Mouse (Mus musculus) kidney, embryonic 15.5 days (tissue): ENCODE results near the gene Bhlhe40. TPM values are rescaled to one million over a fixed set of nuclear protein-coding genes. Genes with fewer than 3 reads are reported as not detected.

Experiments used
- ATAC-seq: fragments of 200-750 bp; cut with Nextera tagmentation; replicated peaks from 2 replicates; pipeline ENCODE4 v1.8.0; 2017; ENCODE audit warnings: moderate TSS enrichment; ENCODE audit not compliant: low FRiP score
- H3K27ac ChIP-seq: fragments of 300-500 bp; sonication (generic); 2 replicates; pipeline ENCODE4 v1.5.1; 2015; ENCODE audit warnings: mild to moderate bottlenecking, inconsistent platforms
- H3K27me3 ChIP-seq: fragments of 300-500 bp; sonication (generic); 2 replicates; pipeline ENCODE4 v1.6.1; 2015; ENCODE audit warnings: inconsistent platforms
- H3K36me3 ChIP-seq: fragments of 300-500 bp; sonication (generic); 2 replicates; pipeline ENCODE4 v1.6.1; 2015; ENCODE audit warnings: inconsistent platforms
- H3K4me1 ChIP-seq: fragments of 300-500 bp; sonication (generic); 2 replicates; pipeline ENCODE4 v1.6.1; 2015; ENCODE audit warnings: inconsistent platforms
- H3K4me2 ChIP-seq: fragments of 300-500 bp; sonication (generic); 2 replicates; pipeline ENCODE4 v1.6.1; 2015; ENCODE audit warnings: moderate library complexity, mild to moderate bottlenecking, inconsistent platforms
- H3K4me3 ChIP-seq: fragments of 300-500 bp; sonication (generic); replicated peaks from 2 replicates; pipeline ENCODE4 v1.5.1; 2015; ENCODE audit warnings: mild to moderate bottlenecking, inconsistent platforms
- H3K9ac ChIP-seq: fragments of 300-500 bp; sonication (generic); 2 replicates; pipeline ENCODE4 v1.6.1; 2015; ENCODE audit warnings: mild to moderate bottlenecking, inconsistent platforms
- H3K9me3 ChIP-seq: fragments of 300-500 bp; sonication (generic); replicated peaks from 2 replicates; pipeline ENCODE4 v1.6.1; 2016; ENCODE audit warnings: inconsistent platforms
- WGBS: fragments of 180-500 bp; shearing (Covaris S2); methylation state at CpG from one replicate; pipeline ENCODE4 v1.1.7; 2015; ENCODE audit warnings: mixed read lengths; 5-methylcytosine and 5-hydroxymethylcytosine counted together
- polyA plus RNA-seq: library from polyadenylated mRNA; unstranded; fragments of >200 nt; fragmentation: Nextera tagmentation; extraction: Ambion mirVana; gene quantifications from 2 replicates; pipeline ENCODE4 v1.2.1, GENCODE M21; 2015

Gene Bhlhe40
- polyA plus RNA-seq, 1 experiment from 2014 or later, result 16.0 TPM

GRCm38 (mm10) chr6:108710667-108711066 lies 50.2 kb downstream of the Bhlhe40 start:
- Histone ChIP-seq H3K4me1 (peaks cover 16% of the 10 kb centered on the region), H3K9me3 (no peaks in the 10 kb centered on the region), H3K4me3 (no peak overlapping the region), H3K4me2 (no peak overlapping the region), H3K27ac (no peak overlapping the region), H3K27me3 (peaks cover 19% of the 10 kb centered on the region; the same call in 1 of the 2 replicates), H3K9ac (no peak overlapping the region), H3K36me3 (no peaks in the 10 kb centered on the region)
- WGBS, result 72% methylated on average over 3 of the region's 3 CpGs
- ATAC-seq, result no peak

- Histone ChIP-seq H3K27me3 (peaks cover 19% of the 10 kb centered on the region; the same call in 1 of the 2 replicates), H3K9ac (no peak overlapping the region), H3K36me3 (no peaks in the 10 kb centered on the region), H3K4me3 (no peak overlapping the region), H3K4me2 (no peak overlapping the region), H3K4me1 (peaks cover 16% of the 10 kb centered on the region), H3K27ac (no peak overlapping the region), H3K9me3 (no peaks in the 10 kb centered on the region)
- WGBS, result 81% methylated on average over 4 of the region's 4 CpGs
- ATAC-seq, result no peak
Measured at GRCm38 (mm10) chr6:108711192-108711964, 50.9 kb downstream of the Bhlhe40 start.

GRCm38 (mm10) chr6:108712148-108712547 lies 51.7 kb downstream of the Bhlhe40 start:
- Histone ChIP-seq H3K4me3 (no peak overlapping the region), H3K4me2 (no peak overlapping the region), H3K36me3 (no peaks in the 10 kb centered on the region), H3K27ac (no peak overlapping the region), H3K9ac (no peak overlapping the region), H3K27me3 (peaks cover 15% of the 10 kb centered on the region; the same call in 1 of the 2 replicates), H3K4me1 (peaks cover 16% of the 10 kb centered on the region), H3K9me3 (no peaks in the 10 kb centered on the region)
- ATAC-seq, result no peak

- H3K27me3 ChIP-seq, result peaks cover 12% of the 10 kb centered on the region; the same call in 1 of the 2 replicates
- no peak overlapping the region for H3K4me2 ChIP-seq
- no peak overlapping the region for H3K4me3 ChIP-seq
- no peaks in the 10 kb centered on the region for H3K36me3 ChIP-seq
- H3K27ac ChIP-seq, result no peak overlapping the region
- H3K9ac ChIP-seq, result no peak overlapping the region
- WGBS, result 68% methylated on average over 7 of the region's 7 CpGs
- H3K9me3 ChIP-seq, result no peaks in the 10 kb centered on the region
- no peak for ATAC-seq
- peaks cover 19% of the 10 kb centered on the region for H3K4me1 ChIP-seq
Measured at GRCm38 (mm10) chr6:108713175-108713974, 52.9 kb downstream of the Bhlhe40 start.

Other genes with a start within 250 kb of the Bhlhe40 start
- 78.9 and 79.7 TPM in 2 replicates for gene Arl8b, start 122.5 kb downstream of the Bhlhe40 start, polyA plus RNA-seq
- gene Edem1, start 168.0 kb downstream of the Bhlhe40 start, polyA plus RNA-seq, result 25.1 TPM in 2 replicates